Mouse (Mus musculus) CD4-positive naive resting alpha-beta T cell, adult 76 days (primary cell): Measurements from ENCODE around the gene Cdk1. TPM values are rescaled to one million over a fixed set of nuclear protein-coding genes. Genes with fewer than 3 reads are reported as not detected.

Source experiments
- total RNA-seq: library from RNA; stranded (reverse); gene quantifications from one replicate; pipeline ENCODE4 v1.2.4, GENCODE M21; 2023

The Cdk1 gene
- 4.0 TPM for total RNA-seq

GRCm38 (mm10) chr10:69352212-69353085 lies at the start of gene Cdk1:
Gene Cdk1, minus strand, starts transcription at chr10:69352938.

GRCm38 (mm10) chr10:69398763-69399590 lies 46.2 kb upstream of the Cdk1 start, which contains the start of gene Ank3:
Gene Ank3, plus strand, starts transcription at chr10:69398773.

Other genes starting within 250 kb of the Cdk1 start
- 0.70 TPM for gene Rhobtb1, start 201.5 kb downstream of the Cdk1 start, total RNA-seq
- gene A930033H14Rik, start 139.8 kb downstream of the Cdk1 start, total RNA-seq: 0.44 TPM
- not detected for gene Ank3, start 45.8 kb upstream of the Cdk1 start, total RNA-seq